Mouse (Mus musculus) natural killer cell, adult 2 months (primary cell): ENCODE measurements around the gene Dnah11.

Source experiments
- DNase-seq, 2 experiments: peaks; one replicate each; pipeline ENCODE4 v3.0.0; 2022; ENCODE audit warnings: low spot score in 2 of 2

The Dnah11 gene

GRCm38 (mm10) chr12:117862655-117863054, 336.2 kb downstream of the Dnah11 start:
- no peak for DNase-seq

DNA sequence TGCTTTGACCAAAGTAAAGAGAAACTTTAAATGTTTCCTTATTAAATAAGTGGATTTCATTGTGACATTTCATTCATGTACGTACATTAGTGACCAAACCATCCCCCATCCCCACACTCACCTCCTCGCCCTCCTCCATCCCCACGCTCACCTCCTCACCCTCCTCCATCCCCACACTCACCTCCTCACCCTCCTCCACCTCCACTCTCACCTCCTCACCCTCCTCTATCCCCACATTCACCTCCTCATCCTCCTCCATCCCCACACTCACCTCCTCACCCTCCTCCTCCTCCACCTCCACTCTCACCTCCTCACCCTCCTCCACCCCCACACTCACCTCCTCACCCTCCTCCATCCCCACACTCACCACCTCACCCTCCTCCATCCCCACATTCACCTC, 337.6 kb downstream of the Dnah11 start:
- DNase-seq = no peak

DNA sequence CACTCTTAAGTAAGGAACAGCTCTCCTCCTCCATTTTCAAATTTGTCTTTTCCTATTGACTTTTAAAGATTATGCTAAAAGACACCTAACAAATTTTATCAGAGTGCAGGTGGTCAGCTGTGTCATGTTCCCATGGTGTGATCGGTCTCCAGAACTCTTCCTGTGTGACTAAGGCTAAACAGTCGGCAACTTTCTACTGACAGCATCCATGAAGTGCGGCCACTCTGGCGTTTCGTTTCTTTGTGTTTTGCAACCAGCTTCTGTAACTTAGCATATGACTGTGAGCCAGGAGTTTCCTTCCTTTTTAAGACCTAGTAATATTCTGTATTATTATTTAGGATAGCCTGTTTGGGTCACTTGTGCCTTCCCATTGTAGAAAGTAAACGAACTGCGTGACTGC, 338.0 kb downstream of the Dnah11 start:
- DNase-seq = no peak

GRCm38 (mm10) chr12:117857884-117858283, 341.0 kb downstream of the Dnah11 start:
- no peak for DNase-seq

DNA sequence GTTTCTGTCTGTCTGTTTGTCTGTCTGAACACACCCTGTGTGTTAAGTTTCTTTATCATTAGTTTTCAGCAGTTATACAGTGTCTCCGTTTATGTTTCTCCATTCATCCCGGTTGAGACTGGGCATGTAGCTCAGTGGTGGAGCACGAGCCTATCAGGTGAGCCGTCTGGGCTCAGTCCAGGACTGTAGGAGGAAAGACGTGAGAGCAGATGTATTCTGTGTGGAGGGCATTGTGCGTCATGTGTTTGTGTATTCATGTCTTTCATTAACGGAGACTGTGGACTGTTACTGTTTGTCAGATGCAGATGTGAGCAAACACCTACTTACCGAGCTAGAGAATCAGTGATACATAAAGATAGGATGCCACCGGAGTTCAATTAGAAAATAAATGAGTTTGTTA, 341.8 kb downstream of the Dnah11 start:
- DNase-seq = no peak

GRCm38 (mm10) chr12:117853316-117853715, 345.5 kb downstream of the Dnah11 start:
- peak; percentile 39 to 47 for DNase-seq

DNA sequence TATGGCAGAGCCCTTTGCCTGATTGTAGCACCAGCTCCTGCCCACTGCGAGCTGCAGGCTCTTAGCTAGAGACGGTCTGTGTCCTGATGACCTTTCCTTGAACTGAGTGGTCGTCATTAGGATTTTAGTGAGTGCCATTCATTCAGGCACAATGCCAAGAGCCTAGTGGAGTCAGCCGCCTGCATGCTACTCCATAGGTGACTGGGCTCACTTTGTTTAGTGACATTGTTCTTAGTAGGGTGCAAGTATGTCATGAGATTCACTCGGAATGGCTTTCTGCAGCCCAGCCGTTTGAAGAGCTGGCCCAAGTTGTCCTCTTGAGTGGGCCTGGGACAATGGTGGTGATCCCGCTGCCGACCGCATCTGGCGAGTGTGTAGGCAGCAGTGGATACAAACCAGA, 348.4 kb downstream of the Dnah11 start:
- no peak for DNase-seq

DNA sequence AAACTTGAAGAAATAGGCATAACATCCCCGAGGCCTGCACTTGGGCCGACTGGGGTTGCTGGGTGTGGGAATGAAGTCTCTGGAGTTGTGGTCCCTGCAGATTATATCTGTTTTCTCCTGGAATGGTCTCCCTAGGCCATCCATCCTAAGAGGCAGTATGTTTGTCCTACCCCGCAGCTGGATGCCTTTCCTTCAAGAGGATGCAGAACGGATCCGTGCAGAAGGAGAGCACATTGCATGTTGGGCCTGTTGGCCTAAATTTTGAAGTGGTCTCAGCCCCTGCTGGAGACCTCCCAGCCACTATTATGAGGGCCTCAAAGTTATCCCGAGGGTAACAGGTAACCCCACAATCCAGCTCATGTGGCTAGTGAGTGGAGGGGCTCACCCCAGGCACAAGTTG, 350.2 kb downstream of the Dnah11 start:
- no peak for DNase-seq

GRCm38 (mm10) chr12:117844917-117845316, 353.9 kb downstream of the Dnah11 start:
- DNase-seq = no peak

DNA sequence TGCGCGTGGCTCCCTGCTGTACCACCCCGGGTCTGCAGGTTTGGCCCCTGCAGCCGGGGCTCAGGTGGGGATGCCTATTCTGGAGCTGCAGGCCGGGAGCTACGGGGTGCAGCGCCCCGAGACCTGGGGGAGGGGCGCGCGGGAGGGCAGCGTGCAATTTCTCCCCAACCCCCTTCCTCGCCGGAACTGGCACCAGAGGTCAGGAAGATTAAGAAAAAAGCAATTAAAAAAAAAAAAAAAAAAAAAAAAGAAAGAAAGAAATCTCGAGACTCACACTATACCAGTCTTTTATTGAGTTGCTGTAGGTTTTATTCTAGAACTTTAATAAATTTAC, 354.8 kb downstream of the Dnah11 start:
- DNase-seq = no peak

DNA sequence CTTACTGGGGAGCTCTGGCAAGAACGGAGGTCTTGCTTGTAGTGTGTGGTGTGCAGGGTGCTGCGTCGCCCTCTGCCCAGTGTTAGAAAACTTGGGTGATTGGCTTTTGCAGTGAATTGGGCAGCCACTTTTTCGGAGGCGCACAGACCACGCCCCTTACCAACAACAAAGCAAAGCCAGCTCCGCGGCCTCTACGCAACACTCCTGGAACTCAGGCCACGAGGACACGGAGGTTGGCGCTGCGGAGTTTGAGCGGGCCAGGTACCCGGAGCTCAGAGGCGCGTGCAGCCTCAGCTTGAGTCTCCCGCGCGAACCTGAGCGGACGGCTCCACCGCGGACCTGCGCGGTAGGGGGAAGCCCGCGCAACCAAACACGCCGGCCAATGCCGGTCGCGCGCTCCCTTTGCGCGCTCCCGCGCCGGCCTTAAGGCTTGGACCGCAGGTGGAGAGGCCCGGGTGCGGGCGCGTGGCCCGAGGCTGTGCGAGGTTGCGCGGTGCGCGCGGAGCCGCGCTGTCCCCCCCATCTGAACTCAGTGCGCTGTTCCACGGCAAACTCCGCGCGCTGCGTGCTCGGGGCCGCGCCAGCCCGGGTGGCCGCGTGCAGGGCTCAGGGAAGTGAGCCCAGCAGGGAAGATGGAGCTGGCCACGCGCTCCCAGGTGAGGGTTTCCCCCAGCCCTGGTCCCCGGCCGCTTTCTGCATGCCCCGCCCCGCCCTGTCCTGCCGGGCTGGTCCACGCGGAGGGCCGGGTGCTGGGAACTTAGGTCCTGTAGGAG, 355.4 kb downstream of the Dnah11 start:
- peak; percentile 49 to 52 for DNase-seq

GRCm38 (mm10) chr12:117842676-117843075, 356.2 kb downstream of the Dnah11 start:
- no peak for DNase-seq

DNA sequence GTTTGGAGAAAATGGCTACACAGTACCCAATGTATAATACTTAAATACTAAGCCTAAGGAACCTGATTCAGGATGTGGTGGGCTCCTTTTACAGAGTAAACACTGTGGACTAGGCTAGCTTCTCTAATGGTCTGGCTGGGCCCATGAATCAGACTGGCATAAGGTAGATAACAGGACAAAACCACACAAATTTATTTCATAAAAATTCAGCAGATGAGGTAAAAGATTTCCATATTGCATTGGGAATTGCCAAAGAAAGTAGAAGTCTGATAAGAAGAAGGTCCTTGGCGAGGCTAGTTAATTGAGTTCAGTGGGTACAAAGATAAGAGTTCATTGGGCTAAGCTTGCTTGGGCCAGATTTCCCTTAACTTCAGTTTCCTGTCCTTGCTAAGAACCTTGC, 358.1 kb downstream of the Dnah11 start:
- DNase-seq = no peak

GRCm38 (mm10) chr12:117837376-117837775, 361.5 kb downstream of the Dnah11 start:
- no peak for DNase-seq

GRCm38 (mm10) chr12:117835371-117835770, 363.5 kb downstream of the Dnah11 start:
- DNase-seq = no peak

DNA sequence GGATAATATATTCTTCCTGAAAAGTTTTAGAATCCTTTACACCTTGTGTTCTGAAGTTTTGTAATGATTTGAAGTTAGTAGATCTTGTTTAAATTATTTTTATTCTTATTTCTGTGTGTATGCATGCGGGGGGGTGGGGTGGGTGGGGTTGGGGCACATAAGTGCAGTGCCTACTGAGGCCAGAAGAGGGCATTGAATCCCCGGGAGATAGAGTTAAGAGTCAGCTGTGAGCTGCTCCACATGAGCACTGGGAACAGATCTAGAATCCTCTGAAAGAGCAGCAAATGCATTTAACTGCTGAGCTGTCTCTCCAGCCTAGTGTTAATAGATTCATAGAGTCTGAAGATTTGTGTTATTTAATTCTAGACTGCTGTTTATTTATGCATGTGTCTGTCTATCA, 364.2 kb downstream of the Dnah11 start:
- no peak for DNase-seq

DNA sequence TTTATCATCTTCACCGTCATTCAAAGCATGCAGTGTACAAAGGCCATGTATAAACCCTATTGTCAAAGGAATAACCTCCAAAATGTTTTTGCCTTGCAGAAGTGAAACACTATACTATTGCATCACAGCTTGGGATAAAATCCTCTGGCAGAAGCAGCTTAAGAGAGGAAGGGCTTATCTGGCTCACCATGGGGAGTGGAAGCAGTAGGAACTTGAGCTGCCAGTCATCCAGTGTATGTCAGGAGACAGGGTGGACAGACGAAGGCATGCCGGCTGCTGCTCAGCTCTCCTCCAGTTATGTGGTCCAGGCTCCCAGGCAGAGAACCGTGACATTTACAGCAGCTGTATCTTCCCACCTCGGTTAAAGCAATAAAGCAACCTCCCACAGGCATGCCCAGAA, 366.7 kb downstream of the Dnah11 start:
- no peak for DNase-seq

DNA sequence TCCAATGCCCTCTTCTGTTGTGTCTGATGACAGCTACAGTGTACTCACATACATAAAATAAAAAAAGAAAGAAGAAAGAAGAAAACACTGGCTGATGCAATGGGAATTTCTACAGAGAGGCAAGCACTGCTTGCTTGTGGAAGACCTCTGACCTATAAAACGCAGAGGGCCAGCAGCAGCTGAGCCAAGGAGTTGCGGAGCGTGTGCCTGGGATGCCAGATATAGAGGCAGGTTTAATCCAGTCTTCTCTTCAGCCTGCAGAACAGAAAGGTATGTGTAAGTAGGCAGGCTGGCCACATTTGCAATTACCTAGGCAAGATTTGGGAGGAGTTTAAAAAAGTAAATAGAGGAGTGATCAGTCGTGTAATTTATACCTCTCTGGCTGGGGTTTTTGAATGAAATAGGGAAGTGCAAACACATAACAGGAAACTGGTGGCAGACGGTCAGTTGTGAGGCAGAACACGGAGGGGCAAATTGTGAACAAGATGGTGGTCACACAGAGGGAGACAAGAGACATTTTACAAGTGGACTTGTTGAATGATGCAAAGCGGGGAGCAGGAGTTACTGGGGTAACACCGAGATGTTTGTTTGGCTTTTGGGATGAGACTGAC, 367.4 kb downstream of the Dnah11 start:
- peak in 1 of 2 experiments; percentile 17 for DNase-seq

GRCm38 (mm10) chr12:117828350-117828749, 370.5 kb downstream of the Dnah11 start:
- DNase-seq = no peak
